ENCODE assay signal across 14 mouse cellular contexts in the genomic region with DNA sequence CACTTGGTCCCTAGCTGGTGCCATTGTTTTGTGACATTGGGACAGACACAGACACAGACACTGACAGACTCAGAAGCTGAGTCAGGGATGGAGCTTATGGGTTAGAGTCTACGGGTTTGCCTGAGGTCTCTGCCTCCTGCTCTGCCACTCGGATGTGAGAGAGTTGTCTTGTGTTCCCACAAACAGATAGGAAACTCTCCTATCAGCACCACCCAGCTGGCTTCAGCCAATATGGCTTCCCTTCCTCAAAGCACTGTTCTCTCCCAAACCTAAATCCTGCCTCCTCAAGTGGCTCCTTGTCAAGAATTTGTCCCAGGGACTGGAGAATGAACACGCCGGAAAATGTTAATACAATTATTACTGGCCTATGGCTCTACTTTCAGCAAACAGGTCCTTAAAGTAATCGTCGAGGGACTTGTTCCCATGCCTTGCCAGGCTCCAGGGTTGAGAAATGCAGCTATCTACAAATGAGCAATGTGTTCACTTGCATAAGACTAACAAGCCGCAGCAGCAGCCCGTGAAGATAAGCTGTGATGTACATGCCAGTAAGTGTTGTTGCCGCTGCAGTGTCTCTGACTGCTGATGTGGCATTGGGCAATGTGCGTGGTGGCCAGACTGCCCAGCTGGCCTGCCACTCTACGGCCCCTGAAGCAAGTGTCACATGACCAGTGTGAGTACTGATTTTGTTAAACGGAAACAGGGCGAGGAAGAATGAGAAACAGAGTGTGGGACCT. TPM values are rescaled to one million over a fixed set of nuclear protein-coding genes. Genes with fewer than 3 reads are reported as not detected.
DNase-seq lines count a peak whose midpoint lies in the region; ATAC-seq and TF ChIP-seq lines count a peak whose summit lies in the region.
"Had no signal": no experiment of that assay in that cellular context is flagged by ENCODE, and none has a peak within 500 bp of the region (broad histone marks: within the 10 kb centered on the region; RNA-seq: fewer than 3 reads in every experiment).

No protein-coding gene starts in this region.

- H3K9ac ChIP-seq in intestine, postnatal 0 days (ENCODE audit: low read depth, low read length), result no peak overlapping the region
- no peak overlapping the region for H3K9ac ChIP-seq in intestine, embryonic 16.5 days (ENCODE audit: low read depth, low read length)
- H3K9ac ChIP-seq: neural tube, embryonic 12.5 days; stomach, embryonic 15.5 days had no signal

- H3K27ac ChIP-seq in intestine, postnatal 0 days (ENCODE audit: low read depth, low read length), result no peak overlapping the region
- H3K27ac ChIP-seq in intestine, embryonic 16.5 days (ENCODE audit: low read length), result no peak overlapping the region
- peak overlapping the region; percentile 41 for H3K27ac ChIP-seq in macrophage
- H3K27ac ChIP-seq: neural tube, embryonic 12.5 days; stomach, embryonic 15.5 days had no signal

- DNase-seq in adipocyte (ENCODE audit: low spot score), result peak; percentile 92
- DNase-seq in heart, postnatal 25 days (ENCODE audit: low spot score), result peak; percentile 53
- no peak for DNase-seq in right cerebral cortex, postnatal 14 days
- no peak for DNase-seq in layer of hippocampus, postnatal 25 days (ENCODE audit: extremely low spot score in 1 of 2, low spot score in 1 of 2)
- DNase-seq in embryo, embryonic 10 days (ENCODE audit: low spot score), result no peak
- DNase-seq: cerebellum, adult 18-20 months; left cerebral cortex, postnatal 4 days had no signal

- no peak overlapping the region for H3K4me3 ChIP-seq in intestine, postnatal 0 days (ENCODE audit: low read depth, low read length)
- H3K4me3 ChIP-seq in intestine, embryonic 16.5 days (ENCODE audit: low read length), result no peak overlapping the region
- H3K4me3 ChIP-seq in macrophage (ENCODE audit: inconsistent target), result no peak overlapping the region
- H3K4me3 ChIP-seq: neural tube, embryonic 12.5 days; stomach, embryonic 15.5 days had no signal

- no peak for TF ChIP-seq CTCF in intestine, postnatal 0 days (IDR thresholded peaks at IDR 0.05; ENCODE audit: low read depth)

- no peaks in the 10 kb centered on the region for H3K27me3 ChIP-seq in intestine, postnatal 0 days (replicated peaks; ENCODE audit: control insufficient read depth, insufficient read depth, low read length)
- no peaks in the 10 kb centered on the region for H3K27me3 ChIP-seq in intestine, embryonic 16.5 days (replicated peaks; ENCODE audit: control insufficient read depth, insufficient read depth, low read length)
- H3K27me3 ChIP-seq: neural tube, embryonic 12.5 days; stomach, embryonic 15.5 days had no signal

- WGBS in intestine, postnatal 0 days, result 59% methylated on average over 13 of the region's 13 CpGs
- WGBS in intestine, embryonic 16.5 days, result 63% methylated on average over 13 of the region's 13 CpGs
- 44% methylated on average over 13 of the region's 13 CpGs for WGBS in macrophage (ENCODE audit: missing documents)

- no peaks in the 10 kb centered on the region for H3K36me3 ChIP-seq in intestine, postnatal 0 days (ENCODE audit: control insufficient read depth, insufficient read depth)
- H3K36me3 ChIP-seq in intestine, embryonic 16.5 days (ENCODE audit: control insufficient read depth, insufficient read depth, low read length), result no peaks in the 10 kb centered on the region
- H3K36me3 ChIP-seq in macrophage (ENCODE audit: inconsistent target), result no peaks in the 10 kb centered on the region
- H3K36me3 ChIP-seq: G1E; neural tube, embryonic 12.5 days; stomach, embryonic 15.5 days had no signal

- intact Hi-C loops in heart, postnatal 25 days (cut with DNase I), result no loop called here

- no peak overlapping the region for H3K4me2 ChIP-seq in intestine, postnatal 0 days (replicated peaks; ENCODE audit: low read depth)
- no peak overlapping the region for H3K4me2 ChIP-seq in intestine, embryonic 16.5 days (ENCODE audit: low read depth, low read length)
- H3K4me2 ChIP-seq: neural tube, embryonic 12.5 days; stomach, embryonic 15.5 days had no signal

- H3K4me1 ChIP-seq in intestine, postnatal 0 days (replicated peaks; ENCODE audit: control insufficient read depth, insufficient read depth, low read length), result no peaks in the 10 kb centered on the region; the same call in 1 of the 2 replicates
- peaks cover 16% of the 10 kb centered on the region for H3K4me1 ChIP-seq in intestine, embryonic 16.5 days (ENCODE audit: control insufficient read depth, insufficient read depth, low read length)

- no peaks in the 10 kb centered on the region for H3K79me2 ChIP-seq in macrophage (ENCODE audit: inconsistent target)

- no peaks in the 10 kb centered on the region for H3K9me3 ChIP-seq in intestine, postnatal 0 days (ENCODE audit: control insufficient read depth)
- H3K9me3 ChIP-seq in intestine, embryonic 16.5 days (ENCODE audit: control insufficient read depth, low read length), result no peaks in the 10 kb centered on the region
- H3K9me3 ChIP-seq: G1E; neural tube, embryonic 12.5 days; stomach, embryonic 15.5 days had no signal

- peak; percentile 57 for ATAC-seq in intestine, postnatal 0 days
- ATAC-seq in intestine, embryonic 16.5 days, result no peak

RNA-seq across cellular contexts. Expression of a gene that starts 33.6 kb away (rescaled TPM):
- 0.09 and 0.16 TPM in 2 replicates for polyA plus RNA-seq in intestine, postnatal 0 days (2015; fragmentation: Nextera tagmentation; extraction: Ambion mirVana)
- 0.18 TPM in 1 of 2 replicates, not detected in the other for polyA plus RNA-seq in intestine, embryonic 16.5 days (2015; fragmentation: Nextera tagmentation; extraction: Ambion mirVana)
- under 1 TPM; 0.34 to 0.36 TPM for total RNA-seq in heart, postnatal 25 days (2021)
- not detected for total RNA-seq in macrophage (2018; cell fraction: chromatin; rRNA removed)
- under 1 TPM in 1 of 26 experiments, not detected in 25; 0.10 TPM for total RNA-seq in macrophage (2018; cell fraction: cytosol; rRNA removed)
- not detected for total RNA-seq in macrophage (2018; cell fraction: nucleus; rRNA removed)
- polyA plus RNA-seq in macrophage (2018), result not detected in 3 replicates
- total RNA-seq in layer of hippocampus, postnatal 25 days (2021), result under 1 TPM; 0.19 to 0.54 TPM
- polyA plus RNA-seq: G1E; intestine, embryonic 14.5 days; neural tube, embryonic 12.5 days had no signal

RNA-seq across cellular contexts. Expression of a gene that starts 50.7 kb away (rescaled TPM):
- 0.54 TPM in 1 of 2 replicates, not detected in the other for polyA plus RNA-seq in intestine, postnatal 0 days (2015; fragmentation: Nextera tagmentation; extraction: Ambion mirVana)
- polyA plus RNA-seq in intestine, embryonic 16.5 days (2015; fragmentation: Nextera tagmentation; extraction: Ambion mirVana), result not detected in 2 replicates
- total RNA-seq in heart, postnatal 25 days (2021), result 1 to 10 TPM; 5.8 to 9.4 TPM
- total RNA-seq in macrophage (2018; cell fraction: chromatin; rRNA removed), result not detected
- not detected for total RNA-seq in macrophage (2018; cell fraction: cytosol; rRNA removed)
- not detected for total RNA-seq in macrophage (2018; cell fraction: nucleus; rRNA removed)
- not detected in 3 replicates for polyA plus RNA-seq in macrophage (2018)
- total RNA-seq in layer of hippocampus, postnatal 25 days (2021), result not detected
- total RNA-seq: G1E; left cerebral cortex, postnatal 4 days had no signal
- polyA plus RNA-seq: G1E; intestine, embryonic 14.5 days; neural tube, embryonic 12.5 days had no signal

Comparison
In these comparisons a context has a peak if more than half of its experiments do, and no peak if none do; other contexts are left out.
1. DNase-seq: peak in adipocyte (single experiment) and heart, postnatal 25 days (single experiment); none in right cerebral cortex, postnatal 14 days (single experiment), layer of hippocampus, postnatal 25 days (0 of 2) and embryo, embryonic 10 days (single experiment).